Mouse (Mus musculus) kidney, postnatal 10 days (tissue): ENCODE measurements around the gene Plekhg1.

Experiments used
- DNase-seq: peaks from one replicate; pipeline ENCODE4 v3.0.0; 2021; ENCODE audit warnings: mixed read lengths

Plekhg1 gene

DNA sequence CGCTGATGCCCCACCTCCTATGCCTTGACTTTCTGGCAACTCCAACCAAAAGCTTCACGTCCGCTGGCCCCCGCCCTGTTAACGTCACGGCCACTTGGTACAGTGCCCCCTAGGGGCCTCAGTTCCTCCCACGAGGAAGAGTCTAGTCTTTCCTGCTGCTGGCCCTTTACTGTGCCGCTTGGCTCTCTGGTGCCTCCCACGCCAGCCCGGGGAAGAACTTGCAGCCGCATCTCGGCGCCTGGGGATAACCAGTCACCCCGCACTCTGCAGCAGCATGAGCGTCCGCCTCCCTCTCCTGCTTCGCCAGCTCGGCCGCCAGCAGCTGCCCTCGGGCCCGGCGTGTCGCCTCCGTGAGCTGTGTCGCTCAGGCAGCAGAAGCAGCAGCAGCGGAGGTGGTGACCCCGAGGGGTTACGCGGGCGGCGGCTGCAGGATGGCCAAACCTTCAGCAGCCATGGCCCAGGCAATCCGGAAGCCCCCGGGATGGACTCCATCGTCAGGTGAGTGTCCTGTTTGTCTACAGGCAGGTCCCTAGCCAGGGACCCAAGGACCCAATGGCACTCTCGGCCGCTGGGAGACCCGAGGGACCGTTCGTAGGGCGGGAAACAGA, 232.9 kb downstream of the Plekhg1 start, which contains the start of gene Mthfd1l:
TSS of gene Mthfd1l (plus strand) at position 138 of the 608 bp plus-strand sequence.
- peak; percentile 91 for DNase-seq

DNA sequence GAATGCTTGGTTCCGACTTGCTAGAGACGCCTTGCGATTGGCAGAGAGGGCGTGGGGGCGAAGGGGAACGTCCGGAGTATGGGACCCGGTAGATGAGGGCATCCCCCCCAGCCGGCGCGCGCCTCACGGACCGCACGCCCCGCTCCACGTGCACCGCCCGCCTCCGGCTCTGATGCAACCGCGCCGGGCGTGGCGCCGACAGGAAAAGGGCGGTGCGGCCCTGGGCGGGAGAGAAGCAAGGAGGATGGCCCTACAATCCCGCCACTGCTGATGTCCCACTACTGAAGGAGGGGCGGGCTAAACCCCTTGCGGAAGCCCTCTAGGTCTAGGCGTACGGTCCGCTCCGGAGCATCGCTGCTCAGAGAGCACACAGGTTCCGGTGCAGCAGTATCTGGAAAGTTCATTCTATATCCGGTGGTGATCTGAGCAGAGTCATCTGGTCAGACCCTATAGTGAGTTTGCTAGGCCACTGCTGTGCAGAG, 233.5 kb downstream of the Plekhg1 start:
- DNase-seq, result peak; percentile 94

DNA sequence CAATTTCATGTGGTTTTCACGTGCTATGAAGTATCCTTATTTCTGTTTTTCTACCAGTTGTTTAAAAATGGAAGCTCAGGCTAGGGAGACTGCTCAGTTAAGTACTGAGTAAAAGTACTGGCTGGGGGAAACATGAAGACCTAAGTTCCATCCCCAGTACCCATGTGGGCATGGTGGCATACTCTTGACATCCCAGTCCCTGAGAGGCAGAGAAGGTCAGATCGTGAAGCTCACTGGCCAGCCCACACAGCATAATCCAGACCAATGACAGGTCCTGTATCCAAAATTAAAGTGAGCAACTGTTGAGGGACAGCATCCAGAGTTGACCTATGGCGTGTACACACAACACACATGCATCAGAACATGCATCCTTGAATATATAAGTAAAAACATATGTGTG, 234.2 kb downstream of the Plekhg1 start:
- DNase-seq, result no peak

DNA sequence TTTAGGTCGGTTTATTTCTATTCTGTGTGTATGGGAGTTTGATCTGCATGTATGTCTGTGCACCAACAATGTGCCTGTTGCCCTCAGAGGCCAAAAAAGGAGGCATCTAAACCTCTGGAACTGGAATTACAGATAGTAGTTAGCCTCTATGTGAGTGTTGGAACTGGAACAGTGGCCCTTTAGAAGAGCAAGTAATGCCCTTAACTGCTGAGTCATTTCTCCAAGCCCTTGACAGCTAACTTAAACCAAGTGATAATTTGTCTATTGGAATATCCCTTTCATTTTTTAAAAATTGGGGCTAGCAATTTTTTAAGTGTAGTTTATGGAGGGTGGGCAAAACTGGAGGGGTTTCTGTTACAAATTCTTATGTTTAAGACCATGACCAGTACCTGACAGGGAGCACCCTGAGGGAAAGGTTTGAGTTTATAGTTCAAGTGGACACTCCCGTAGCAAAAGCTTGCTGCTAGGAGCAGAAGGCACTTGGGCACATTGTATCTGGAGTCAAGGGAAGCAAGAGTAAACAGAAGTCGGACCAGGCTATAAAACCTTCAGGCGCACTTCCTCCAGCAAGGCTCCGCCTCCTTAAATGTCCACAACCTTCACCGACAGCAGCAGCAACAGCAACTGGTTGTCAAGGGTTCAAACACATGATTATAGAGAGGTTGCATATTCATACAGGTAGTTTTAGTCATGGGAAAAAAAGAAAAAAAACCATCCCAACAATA, 235.9 kb downstream of the Plekhg1 start:
- DNase-seq, result no peak

DNA sequence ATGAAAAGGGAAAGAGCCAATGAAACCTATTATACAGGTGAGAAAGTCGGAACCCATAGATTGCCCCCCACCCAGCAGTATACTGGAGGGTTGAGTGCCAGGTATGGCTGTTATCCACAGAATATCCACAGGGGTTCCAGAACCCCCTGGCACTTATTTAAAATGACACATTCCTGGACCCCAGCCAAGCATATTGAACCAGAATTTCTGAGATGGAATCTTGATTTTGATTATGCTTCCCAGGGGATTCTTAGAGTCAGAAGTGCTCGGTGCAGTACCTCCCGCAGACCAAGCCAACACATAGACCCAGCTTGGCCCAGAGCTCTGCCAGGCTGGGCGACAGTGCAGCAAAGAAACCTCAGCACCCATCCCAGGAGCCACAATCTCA, 236.5 kb downstream of the Plekhg1 start:
- DNase-seq, result no peak

DNA sequence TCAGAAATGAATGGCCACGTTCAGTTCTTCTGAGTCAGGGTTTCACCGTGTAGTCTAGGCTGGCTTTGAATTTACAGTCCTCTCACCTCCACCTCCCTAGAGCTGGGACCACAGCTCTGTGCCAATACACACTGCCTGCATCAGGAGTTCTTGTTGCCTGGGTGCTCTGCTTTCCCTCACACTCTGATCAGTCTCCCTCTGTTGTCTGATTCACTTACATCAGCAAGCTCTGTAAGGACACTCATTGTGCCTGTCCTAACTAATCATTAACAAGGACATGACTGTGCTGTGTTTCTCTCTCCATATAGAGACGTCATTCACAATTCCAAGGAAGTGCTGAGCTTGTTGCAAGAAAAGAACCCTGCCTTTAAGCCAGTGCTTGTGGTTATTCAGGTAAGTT, 238.2 kb downstream of the Plekhg1 start:
- DNase-seq, result no peak

DNA sequence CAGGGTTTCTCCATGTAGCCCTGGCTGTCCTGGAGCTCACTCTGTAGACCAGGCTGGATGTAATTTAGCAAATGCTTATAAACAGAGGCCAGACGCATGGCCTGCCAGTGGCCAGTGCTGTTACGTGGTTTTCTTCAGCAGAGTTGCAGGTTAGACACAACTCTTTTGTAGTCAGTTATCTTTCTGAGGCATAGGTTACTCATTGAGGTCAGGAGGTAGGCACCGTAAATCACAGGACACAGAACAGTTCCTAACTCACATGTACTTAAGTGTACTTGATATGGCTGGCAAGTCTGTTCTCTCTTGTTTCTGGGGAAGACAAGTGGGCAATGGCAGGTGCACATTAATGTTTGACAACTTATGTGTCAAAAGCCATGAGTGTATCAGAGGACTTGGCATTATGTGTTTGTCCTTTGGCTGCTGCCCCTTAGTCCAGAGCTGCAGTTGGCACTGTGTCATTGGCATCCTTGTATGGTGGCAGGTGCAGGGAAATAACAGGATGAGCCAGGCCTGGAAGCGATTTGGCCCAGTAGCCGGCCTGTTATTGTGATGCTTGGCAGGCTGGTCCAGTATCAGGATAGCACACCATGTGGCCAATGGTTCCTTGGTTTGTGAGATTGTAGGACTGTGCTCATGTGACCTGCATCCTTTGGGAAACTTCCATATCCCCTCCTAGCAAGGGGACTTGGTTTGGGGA, 238.8 kb downstream of the Plekhg1 start:
- DNase-seq, result no peak

DNA sequence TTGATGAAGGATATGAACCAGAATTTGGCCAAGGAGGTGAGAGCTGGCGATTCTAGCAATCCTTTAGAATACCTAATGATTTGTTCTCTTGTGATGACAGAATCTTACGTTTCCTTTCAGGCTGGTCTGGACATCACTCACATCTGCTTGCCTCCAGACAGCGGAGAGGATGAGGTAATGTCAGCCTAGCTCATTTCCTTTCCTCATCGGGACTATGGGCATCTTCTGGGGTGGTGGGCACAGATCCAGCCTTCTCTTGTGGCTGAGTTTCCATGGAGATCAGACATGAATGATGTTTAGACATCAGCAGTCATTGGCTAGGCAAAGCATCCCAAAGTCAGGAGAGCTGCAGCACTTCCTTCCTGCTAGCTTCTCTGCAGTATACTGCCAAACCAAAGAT, 240.1 kb downstream of the Plekhg1 start:
- DNase-seq, result no peak

DNA sequence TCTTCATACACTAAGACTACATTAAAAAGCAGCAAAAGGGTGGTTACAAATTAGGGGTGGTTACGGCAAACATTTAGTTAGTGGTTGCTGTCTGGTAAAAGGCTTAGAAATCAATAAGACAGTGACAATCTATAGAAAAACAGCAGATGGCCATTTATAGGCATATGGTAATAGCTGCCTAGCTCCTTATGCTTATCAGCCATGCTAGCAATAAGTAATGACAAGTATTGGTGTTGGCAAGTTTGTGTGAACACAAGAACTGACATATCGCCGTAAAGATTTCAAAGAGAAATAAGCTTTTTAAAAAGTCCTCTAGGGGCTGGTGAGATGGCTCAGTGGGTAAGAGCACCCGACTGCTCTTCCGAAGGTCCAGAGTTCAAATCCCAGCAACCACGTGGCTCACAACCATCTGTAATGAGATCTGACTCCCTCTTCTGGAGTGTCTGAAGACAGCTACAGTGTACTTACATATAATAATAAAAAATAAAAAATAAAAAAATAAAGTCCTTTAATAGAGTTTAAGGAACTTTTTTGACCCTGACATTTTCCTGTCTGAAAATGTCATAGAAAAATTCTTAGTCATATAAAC, 250.2 kb downstream of the Plekhg1 start:
- DNase-seq, result no peak

DNA sequence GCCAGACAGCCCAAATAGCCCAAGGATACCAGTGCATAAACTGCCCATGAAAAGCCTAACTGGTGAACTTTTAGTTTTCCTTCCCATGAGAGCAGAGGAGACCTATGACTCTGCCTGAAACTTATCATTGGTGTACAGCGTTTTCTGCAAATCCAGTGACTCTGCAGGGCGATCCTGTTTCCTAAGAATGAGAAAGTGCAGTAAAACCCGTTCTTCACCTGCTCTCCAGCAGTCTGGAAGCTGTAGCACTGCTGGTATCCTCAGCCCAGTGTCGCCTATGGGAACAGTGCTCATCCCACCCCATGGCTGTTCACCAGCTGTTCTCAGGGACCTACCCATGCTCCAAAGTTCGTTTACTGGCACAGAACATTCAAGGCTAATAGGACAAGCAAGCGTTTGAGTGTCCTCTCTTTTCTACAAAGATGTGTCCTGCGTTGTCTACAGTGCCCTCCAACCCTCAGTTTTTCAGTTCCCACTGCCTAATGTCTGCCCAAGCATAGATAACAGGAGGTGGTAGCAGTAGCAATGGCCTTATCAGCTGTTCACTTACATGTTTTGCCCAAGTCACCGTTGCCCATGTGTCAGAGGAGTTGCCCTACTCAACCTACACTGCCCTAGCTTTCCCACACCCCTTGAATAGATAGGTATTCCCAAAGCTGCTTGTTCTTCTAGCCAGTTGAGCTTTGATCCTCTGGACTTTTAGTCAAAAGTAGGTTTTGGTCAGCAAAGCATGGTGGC, 253.4 kb downstream of the Plekhg1 start:
- no peak for DNase-seq

DNA sequence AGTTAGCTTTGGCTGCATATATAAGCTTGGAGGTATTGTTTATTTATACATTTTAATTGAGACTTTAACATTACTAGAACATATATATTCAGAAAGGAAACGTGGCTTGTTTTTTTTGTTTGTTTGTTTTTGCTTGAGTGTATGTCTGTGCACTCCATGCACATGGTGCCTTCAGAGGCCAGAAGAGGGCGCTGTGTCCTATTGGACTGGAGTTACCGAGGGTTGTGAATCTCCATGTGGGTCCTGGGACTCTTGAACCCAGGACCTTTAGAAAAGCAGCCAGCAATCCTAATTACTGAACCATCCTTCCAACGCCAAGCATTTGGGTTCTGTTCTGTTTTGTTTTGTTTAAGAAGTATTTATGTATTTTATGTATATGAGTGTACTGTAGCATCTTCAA, 255.1 kb downstream of the Plekhg1 start:
- peak; percentile 30 for DNase-seq

DNA sequence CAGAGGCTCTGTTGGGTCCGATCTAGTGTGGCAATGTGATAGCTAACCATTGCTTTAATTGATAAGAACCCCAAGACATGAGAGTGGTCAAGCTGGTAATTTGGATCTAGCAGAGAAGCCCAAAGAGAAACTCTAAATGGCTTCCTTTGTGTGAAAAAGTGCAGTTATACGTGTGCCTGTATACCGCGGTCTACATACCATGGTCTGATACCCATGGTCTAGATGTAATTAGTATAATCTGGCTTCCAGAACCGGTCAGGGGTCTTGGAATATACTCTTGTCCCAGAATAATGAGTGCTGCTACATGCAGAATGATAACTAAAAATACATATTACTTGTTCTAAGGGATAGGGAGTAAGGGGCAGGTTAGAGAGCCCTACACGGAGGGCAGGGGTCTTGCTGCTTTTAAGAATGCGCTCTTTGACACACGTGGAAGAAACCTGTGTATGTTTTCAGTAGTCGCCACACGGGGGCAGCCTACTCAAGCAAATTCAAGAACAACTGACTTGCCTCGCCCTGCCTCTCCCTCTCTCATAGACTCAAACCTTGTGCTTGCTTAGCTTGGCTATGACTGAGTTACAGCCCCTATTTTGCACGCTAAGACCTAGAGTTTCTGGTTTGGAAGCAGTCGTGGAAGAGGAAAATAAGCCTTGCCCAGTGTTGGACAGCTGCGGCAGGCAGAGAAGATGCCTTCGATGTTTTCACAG, 256.2 kb downstream of the Plekhg1 start:
- DNase-seq, result peak; percentile 85

DNA sequence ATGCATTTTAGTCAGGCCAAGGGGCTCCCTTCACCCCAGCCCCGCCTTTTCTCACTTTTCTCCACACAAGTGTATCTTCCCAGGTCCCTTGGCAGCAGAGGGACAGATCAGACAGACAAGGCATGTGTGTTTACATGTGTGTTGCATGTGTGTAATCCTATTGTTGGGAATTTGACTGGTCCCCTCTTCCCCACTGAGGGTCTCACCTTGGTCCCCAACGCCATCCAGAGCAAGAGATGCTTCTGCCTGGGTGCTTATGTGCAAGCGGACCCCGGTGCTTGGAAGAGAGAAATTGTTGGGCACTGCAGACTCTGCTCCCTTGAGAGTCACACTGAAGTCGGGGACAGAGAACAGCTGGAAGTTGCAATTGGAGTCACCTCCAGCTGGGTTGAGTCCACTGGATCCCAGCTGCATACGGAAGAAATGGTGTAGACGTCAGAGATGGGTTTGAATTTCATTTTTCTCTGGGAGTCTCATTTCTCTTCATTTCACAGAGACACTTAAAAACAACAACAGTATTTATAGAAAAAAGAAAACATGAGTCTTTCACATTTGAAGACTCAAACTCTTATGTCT, 257.8 kb downstream of the Plekhg1 start:
- DNase-seq, result peak; percentile 47

DNA sequence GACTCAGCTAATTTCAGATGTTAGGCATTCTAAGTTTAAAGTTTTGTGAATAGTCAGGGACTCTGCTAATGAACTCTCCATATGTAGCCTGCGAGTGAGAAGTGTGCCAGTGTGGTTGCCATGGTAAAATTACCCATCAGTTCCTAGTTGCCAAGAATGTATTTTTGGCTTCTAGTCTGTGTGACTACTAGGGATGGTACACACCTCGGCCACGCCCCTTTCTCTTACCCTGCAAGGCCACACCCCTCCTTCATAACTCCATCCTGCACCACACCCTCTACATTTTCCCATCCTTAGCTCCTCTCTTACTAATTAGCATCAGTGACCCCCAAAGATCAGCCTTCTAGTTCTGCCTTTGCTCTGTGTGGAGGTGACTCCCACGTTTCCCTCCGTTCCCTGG, 262.5 kb downstream of the Plekhg1 start:
- no peak for DNase-seq

DNA sequence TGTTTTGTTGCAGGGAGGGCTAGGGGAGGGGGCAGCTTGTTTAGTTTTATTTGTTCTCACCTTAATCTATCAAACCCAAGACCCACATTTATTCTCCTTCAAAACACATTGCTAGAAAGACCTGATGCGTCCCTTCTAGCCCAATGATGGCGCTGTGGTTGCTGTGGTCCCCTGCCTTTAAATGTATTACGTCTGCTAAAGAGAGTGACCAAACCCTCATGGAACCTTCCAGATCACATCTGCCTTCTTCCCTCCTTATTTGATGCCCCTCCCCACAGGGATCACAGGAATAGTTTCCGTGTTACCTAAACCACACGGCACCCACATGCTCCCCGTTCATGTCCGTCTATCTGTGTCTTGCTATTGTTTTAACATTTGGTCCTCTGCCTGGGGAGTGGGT, 265.0 kb downstream of the Plekhg1 start:
- no peak for DNase-seq

DNA sequence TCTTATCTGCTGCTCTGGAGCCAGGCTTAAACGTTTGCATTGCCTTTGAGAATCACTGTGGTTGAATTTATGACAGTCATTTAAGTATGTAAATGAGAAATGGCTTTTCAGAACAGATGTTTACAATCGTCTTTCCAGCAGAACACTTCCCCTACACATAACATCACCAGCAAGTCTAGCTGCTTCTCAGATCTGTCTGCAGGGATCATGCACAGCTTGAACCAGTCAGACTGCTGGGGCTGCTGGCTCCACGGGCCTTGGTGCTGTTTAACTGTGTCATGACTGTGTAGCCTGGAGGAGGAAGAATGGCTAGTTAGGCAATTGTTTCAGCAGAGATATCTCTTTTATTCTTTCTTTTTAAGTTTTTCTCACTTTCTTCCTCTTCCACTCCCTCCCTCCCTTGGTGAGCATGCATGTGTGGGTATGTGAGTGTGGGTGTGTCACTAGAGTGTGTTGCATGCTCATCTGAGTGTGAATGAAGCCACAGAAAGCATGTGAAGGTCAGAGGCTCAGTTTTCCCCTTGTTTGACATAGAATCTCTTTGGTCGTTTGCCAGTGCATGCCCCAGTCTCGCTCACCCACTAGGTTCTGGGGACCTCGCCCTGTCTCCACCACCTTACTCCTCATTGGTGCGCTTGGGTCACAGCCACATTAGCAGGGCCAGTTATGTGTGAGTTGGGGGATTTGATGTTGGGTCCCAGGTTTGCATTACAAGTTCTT, 266.3 kb downstream of the Plekhg1 start:
- peak; percentile 76 for DNase-seq
